Mouse (Mus musculus) small intestine, adult 2 months (tissue): Measurements from ENCODE around the gene Nrg3. TPM values are rescaled to one million over a fixed set of nuclear protein-coding genes. Genes with fewer than 3 reads are reported as not detected.

Source experiments
- H3K27ac ChIP-seq: fragments of 200-500 bp; 2 replicates; pipeline ENCODE4 v1.5.1; 2012; ENCODE audit warnings: low read depth, low read length, control low read depth, inconsistent platforms; ENCODE audit not compliant: insufficient read depth
- H3K27me3 ChIP-seq: fragments of 200-500 bp; 2 replicates; pipeline ENCODE4 v1.6.1; 2012; ENCODE audit warnings: mild to moderate bottlenecking, moderate library complexity, low read length, inconsistent platforms; ENCODE audit not compliant: control insufficient read depth, insufficient read depth
- H3K36me3 ChIP-seq: fragments of 200-500 bp; 2 replicates; pipeline ENCODE4 v1.6.1; 2012; ENCODE audit warnings: mild to moderate bottlenecking, low read length, control low read depth, inconsistent platforms; ENCODE audit not compliant: control insufficient read depth, insufficient read depth
- H3K4me1 ChIP-seq: fragments of 200-500 bp; 2 replicates; pipeline ENCODE4 v1.6.1; 2012; ENCODE audit warnings: low read length, inconsistent platforms, mixed read lengths; ENCODE audit not compliant: control insufficient read depth, insufficient read depth, insufficient read length
- H3K4me3 ChIP-seq: fragments of 200-500 bp; 2 replicates; pipeline ENCODE4 v1.5.1; 2012; ENCODE audit warnings: low read depth, mild to moderate bottlenecking, control low read depth, inconsistent platforms, low read length, moderate library complexity
- CTCF ChIP-seq: fragments of 200-500 bp; IDR thresholded peaks from 2 replicates; pipeline ENCODE4 v1.5.1; 2012; ENCODE audit warnings: low read depth, mild to moderate bottlenecking, control low read depth, inconsistent platforms, low read length, moderate library complexity, mixed read lengths; ENCODE audit not compliant: insufficient replicate concordance, insufficient read length; ENCODE audit errors: extremely low read depth
- POLR2A ChIP-seq: fragments of 200-500 bp; IDR thresholded peaks from 2 replicates; pipeline ENCODE4 v1.6.1; 2012; ENCODE audit warnings: low read depth, mild to moderate bottlenecking, control low read depth, inconsistent platforms, low read length, moderate library complexity
- WGBS: fragments of 180-500 bp; shearing (Covaris S2); methylation state at CpG from one replicate; pipeline ENCODE4 v1.1.7; 2018; 5-methylcytosine and 5-hydroxymethylcytosine counted together
- polyA plus RNA-seq: library from polyadenylated mRNA; depleted of rRNA; stranded (reverse); fragments of >200 nt; gene quantifications from 2 replicates; pipeline ENCODE4 v1.2.3, GENCODE M21; 2012

Nrg3 gene
- polyA plus RNA-seq, 1 experiment = 0.18 TPM

DNA sequence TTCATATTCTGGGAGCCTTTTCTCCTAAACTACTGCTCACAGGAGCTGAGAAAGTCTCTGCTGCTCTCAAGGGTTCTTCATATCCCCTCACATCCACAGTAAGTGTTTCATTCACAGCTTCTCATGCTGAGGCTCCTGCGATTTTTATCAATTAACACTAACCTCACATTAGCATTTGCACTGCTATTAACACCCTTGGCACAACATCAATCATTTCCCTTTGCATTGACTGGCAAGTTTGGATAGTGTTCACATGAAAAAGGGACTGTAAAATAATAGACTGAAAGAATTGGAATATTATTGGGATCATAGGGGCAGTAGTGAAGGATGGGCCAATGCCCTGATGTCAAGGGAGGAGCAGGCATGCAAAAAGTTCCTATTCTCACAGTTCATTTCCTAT is 918.3 kb downstream of the Nrg3 start:
- no peak for TF ChIP-seq CTCF
- TF ChIP-seq POLR2A = no peak
- Histone ChIP-seq H3K36me3 (no peaks in the 10 kb centered on the region), H3K27me3 (no peaks in the 10 kb centered on the region), H3K4me1 (no peaks in the 10 kb centered on the region), H3K27ac (no peak overlapping the region), H3K4me3 (no peak overlapping the region)
- 76% methylated on average over 1 of the region's 1 CpGs for WGBS

DNA sequence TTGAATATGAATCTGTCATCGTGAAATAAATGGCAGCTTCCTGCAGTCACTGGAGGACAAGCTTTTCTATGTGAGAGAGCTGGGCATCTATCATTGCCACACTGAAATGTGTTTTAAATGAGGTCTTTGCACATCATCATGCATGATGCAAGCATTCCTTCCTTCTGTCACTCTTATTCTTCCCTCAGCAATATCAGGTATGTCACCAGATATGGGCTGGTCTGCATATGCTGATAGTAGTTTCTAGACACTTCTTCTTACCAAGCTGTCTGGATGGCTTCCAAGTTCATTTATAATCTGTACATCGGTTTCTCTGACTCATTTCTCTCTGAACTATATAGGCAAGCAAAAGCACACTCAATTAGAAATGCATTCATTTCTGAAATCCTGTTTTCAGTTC is 925.6 kb downstream of the Nrg3 start:
- H3K27me3 ChIP-seq = no peaks in the 10 kb centered on the region
- TF ChIP-seq CTCF (no peak), POLR2A (no peak)
- H3K36me3 ChIP-seq = no peaks in the 10 kb centered on the region
- WGBS = 70% methylated on average over 2 of the region's 2 CpGs
- H3K4me1 ChIP-seq = no peaks in the 10 kb centered on the region
- no peak overlapping the region for H3K4me3 ChIP-seq
- H3K27ac ChIP-seq = no peak overlapping the region

GRCm38 (mm10) chr14:38535181-38535580 is 937.7 kb downstream of the Nrg3 start:
- Histone ChIP-seq H3K27me3 (no peaks in the 10 kb centered on the region), H3K4me1 (no peaks in the 10 kb centered on the region), H3K27ac (no peak overlapping the region), H3K36me3 (no peaks in the 10 kb centered on the region), H3K4me3 (no peak overlapping the region)
- 76% methylated on average over 1 of the region's 1 CpGs for WGBS
- no peak for TF ChIP-seq POLR2A

GRCm38 (mm10) chr14:38533495-38533894 is 939.4 kb downstream of the Nrg3 start:
- Histone ChIP-seq H3K27me3 (no peaks in the 10 kb centered on the region), H3K4me3 (no peak overlapping the region), H3K4me1 (no peaks in the 10 kb centered on the region), H3K27ac (no peak overlapping the region), H3K36me3 (no peaks in the 10 kb centered on the region)
- TF ChIP-seq POLR2A (no peak), CTCF (no peak)

DNA sequence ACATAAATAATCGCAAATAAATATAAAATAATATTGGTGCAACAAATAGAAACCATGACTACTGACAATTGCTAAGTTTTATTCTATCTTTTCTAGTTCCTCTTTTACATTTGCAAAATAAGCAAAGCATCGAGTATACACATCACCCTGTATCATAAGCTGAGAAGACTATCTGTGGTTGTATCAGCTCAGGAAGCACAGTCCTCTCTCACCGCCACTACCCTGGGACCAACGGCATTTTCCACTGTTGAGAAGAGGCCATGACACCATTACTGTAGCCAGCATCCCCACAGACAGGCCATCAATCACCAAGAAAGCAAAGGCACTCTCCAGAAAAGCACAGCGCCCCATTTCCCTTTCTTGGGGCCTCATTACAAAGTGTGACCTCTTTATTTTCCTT is 956.7 kb downstream of the Nrg3 start:
- WGBS = 78% methylated on average over 5 of the region's 5 CpGs
- no peaks in the 10 kb centered on the region for H3K27me3 ChIP-seq
- H3K27ac ChIP-seq = no peak overlapping the region
- no peaks in the 10 kb centered on the region for H3K36me3 ChIP-seq
- H3K4me1 ChIP-seq = no peaks in the 10 kb centered on the region
- H3K4me3 ChIP-seq = no peak overlapping the region
- TF ChIP-seq POLR2A (no peak), CTCF (no peak)

DNA sequence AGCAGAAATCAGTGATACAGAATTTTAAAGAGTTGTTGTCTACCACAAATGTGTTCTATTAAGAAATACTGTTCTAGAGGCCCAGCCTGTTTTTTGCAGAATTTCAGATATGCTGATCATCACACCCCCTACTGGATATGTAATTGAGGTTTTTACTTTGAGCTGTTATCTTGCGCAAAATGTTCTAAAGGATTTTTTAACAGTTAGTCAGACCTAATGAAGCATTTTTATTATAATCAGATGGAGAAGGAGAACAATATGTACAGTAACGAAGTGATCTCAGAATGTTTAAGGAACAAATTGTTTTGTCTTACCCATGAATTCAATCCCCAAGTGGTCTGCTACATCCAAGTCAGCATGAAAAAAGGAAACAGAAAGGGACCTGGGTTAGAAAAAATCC is 963.9 kb downstream of the Nrg3 start:
- no peaks in the 10 kb centered on the region for H3K27me3 ChIP-seq
- WGBS = 94% methylated on average over 2 of the region's 2 CpGs
- H3K4me3 ChIP-seq = no peak overlapping the region
- H3K4me1 ChIP-seq = no peaks in the 10 kb centered on the region
- H3K36me3 ChIP-seq = no peaks in the 10 kb centered on the region
- H3K27ac ChIP-seq = no peak overlapping the region
- TF ChIP-seq POLR2A = no peak
- TF ChIP-seq CTCF = no peak

DNA sequence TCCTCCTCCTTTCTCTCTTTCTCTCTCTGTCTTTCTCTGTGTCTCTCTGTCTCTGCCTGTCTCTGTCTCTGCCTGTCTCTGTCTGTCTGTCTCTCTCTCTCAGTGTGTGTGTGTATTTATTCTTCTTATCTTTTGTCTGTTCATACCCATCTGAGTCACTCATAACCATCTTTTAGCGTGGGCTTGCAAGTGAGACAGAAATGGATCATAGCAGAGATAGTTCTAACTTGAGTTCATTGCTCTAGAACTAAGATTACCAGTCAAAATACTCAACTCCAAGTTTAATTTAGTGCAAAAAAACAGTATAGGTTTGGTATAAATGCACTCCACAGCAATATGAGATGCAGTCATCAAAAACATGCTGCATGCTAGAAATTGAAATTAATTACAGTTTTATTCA is 977.9 kb downstream of the Nrg3 start:
- 44% methylated on average over 1 of the region's 1 CpGs for WGBS
- Histone ChIP-seq H3K4me3 (no peak overlapping the region), H3K27ac (no peak overlapping the region), H3K36me3 (no peaks in the 10 kb centered on the region), H3K27me3 (no peaks in the 10 kb centered on the region), H3K4me1 (no peaks in the 10 kb centered on the region)
- TF ChIP-seq CTCF (no peak), POLR2A (no peak)

GRCm38 (mm10) chr14:38447086-38447485 is 1025.8 kb downstream of the Nrg3 start:
- TF ChIP-seq POLR2A (no peak), CTCF (no peak)
- no peaks in the 10 kb centered on the region for H3K4me1 ChIP-seq
- H3K4me3 ChIP-seq = no peak overlapping the region
- no peaks in the 10 kb centered on the region for H3K36me3 ChIP-seq
- no peaks in the 10 kb centered on the region for H3K27me3 ChIP-seq
- WGBS = 80% methylated on average over 2 of the region's 2 CpGs
- H3K27ac ChIP-seq = no peak overlapping the region
